Mouse (Mus musculus) neural tube, embryonic 11.5 days (tissue): ENCODE data around the gene Casp1. TPM values are rescaled to one million over a fixed set of nuclear protein-coding genes. Genes with fewer than 3 reads are reported as not detected.

Experiments used
- ATAC-seq: fragments of 200-750 bp; cut with Nextera tagmentation; 2 replicates; pipeline ENCODE4 v1.8.0; 2017; ENCODE audit warnings: moderate number of reproducible peaks, mild to moderate bottlenecking, moderate TSS enrichment, moderate library complexity; ENCODE audit not compliant: insufficient read depth, low FRiP score, low TSS enrichment
- DNase-seq: peaks from one replicate; pipeline ENCODE4 v3.0.0-alpha.2; 2015; ENCODE audit warnings: low spot score
- H3K27ac ChIP-seq: fragments of 300-500 bp; sonication (generic); 2 replicates; pipeline ENCODE4 v1.5.1; 2014; ENCODE audit warnings: low read depth, mild to moderate bottlenecking, low read length
- H3K27me3 ChIP-seq: fragments of 300-500 bp; sonication (generic); 2 replicates; pipeline ENCODE4 v1.6.1; 2014; ENCODE audit warnings: mild to moderate bottlenecking, low read length, mixed read lengths; ENCODE audit not compliant: control insufficient read depth, insufficient read depth
- H3K36me3 ChIP-seq: fragments of 300-500 bp; sonication (generic); 2 replicates; pipeline ENCODE4 v1.6.1; 2014; ENCODE audit warnings: mild to moderate bottlenecking, low read length, moderate library complexity, mixed read lengths; ENCODE audit not compliant: control insufficient read depth, insufficient read depth
- H3K4me1 ChIP-seq: fragments of 300-500 bp; sonication (generic); 2 replicates; pipeline ENCODE4 v1.6.1; 2014; ENCODE audit warnings: low read length, mixed read lengths; ENCODE audit not compliant: control insufficient read depth, insufficient read depth
- H3K4me2 ChIP-seq: fragments of 300-500 bp; sonication (generic); 2 replicates; pipeline ENCODE4 v1.6.1; 2014; ENCODE audit warnings: low read depth, mild to moderate bottlenecking, moderate library complexity
- H3K4me3 ChIP-seq: fragments of 300-500 bp; sonication (generic); 2 replicates; pipeline ENCODE4 v1.5.1; 2014; ENCODE audit warnings: low read depth, low read length
- H3K9ac ChIP-seq: fragments of 300-500 bp; sonication (generic); 2 replicates; pipeline ENCODE4 v1.6.1; 2014; ENCODE audit warnings: mild to moderate bottlenecking, low read length
- H3K9me3 ChIP-seq: fragments of 300-500 bp; sonication (generic); 2 replicates; pipeline ENCODE4 v1.6.1; 2016; ENCODE audit warnings: low read length; ENCODE audit not compliant: control insufficient read depth
- WGBS: fragments of 180-500 bp; shearing (Covaris S2); extraction: QIAGEN DNeasy Blood & Tissue Kit; methylation state at CpG from one replicate; pipeline ENCODE4 v1.1.7; 2014; 5-methylcytosine and 5-hydroxymethylcytosine counted together
- polyA plus RNA-seq: library from polyadenylated mRNA; unstranded; fragments of >200 nt; fragmentation: Nextera tagmentation; extraction: Ambion mirVana; gene quantifications from 2 replicates; pipeline ENCODE4 v1.2.1, GENCODE M21; 2014

Casp1 gene
- polyA plus RNA-seq: 0.22 and 0.65 TPM in 2 replicates

DNA sequence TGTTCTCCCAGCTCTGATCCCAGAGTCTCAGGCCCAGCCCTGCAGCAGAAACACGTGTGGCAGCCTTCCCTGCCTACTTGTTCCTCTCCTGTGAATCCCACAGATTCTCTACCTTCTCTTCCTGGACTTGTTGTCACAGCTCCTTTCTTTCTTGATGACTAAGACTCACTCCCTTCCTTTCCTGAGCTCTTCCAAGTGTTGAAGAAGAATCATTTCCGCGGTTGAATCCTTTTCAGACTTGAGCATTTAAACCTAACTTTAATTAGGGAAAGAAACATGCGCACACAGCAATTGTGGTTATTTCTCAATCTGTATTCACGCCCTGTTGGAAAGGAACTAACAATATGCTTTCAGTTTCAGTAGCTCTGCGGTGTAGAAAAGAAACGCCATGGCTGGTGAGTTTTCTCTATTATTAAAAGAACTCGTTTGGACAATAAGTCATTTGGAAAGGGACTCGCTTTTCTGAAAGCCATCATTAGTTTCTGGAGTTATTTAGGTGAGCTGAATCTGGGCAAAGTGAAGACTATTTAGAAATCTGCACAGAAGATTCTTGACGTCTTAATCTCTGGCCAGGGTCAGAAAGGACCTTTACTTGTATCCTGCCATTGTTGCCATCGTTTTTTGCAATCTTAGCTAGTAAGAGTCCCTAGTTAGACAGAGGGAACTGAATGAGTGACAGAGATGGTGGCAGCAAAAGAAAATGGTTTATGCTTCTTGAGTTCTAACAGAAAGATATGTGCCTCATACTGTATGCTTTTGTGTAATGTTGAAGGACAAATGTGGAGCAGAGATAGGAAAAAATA, at the start of gene Casp1:
TSS of gene Casp1 (plus strand) at position 189 of the 803 bp plus-strand sequence.
- 81% methylated on average over 11 of the region's 11 CpGs for WGBS
- Histone ChIP-seq H3K4me3 (no peak within 1 kb of the TSS), H3K27ac (no peak within 1 kb of the TSS), H3K9ac (no peak within 1 kb of the TSS), H3K27me3 (no peaks in the 10 kb centered on the region), H3K9me3 (no peaks in the 10 kb centered on the region), H3K36me3 (no peaks in the 10 kb centered on the region), H3K4me1 (no peaks in the 10 kb centered on the region), H3K4me2 (no peak within 1 kb of the TSS)
- ATAC-seq (no peak), DNase-seq (no peak)

DNA sequence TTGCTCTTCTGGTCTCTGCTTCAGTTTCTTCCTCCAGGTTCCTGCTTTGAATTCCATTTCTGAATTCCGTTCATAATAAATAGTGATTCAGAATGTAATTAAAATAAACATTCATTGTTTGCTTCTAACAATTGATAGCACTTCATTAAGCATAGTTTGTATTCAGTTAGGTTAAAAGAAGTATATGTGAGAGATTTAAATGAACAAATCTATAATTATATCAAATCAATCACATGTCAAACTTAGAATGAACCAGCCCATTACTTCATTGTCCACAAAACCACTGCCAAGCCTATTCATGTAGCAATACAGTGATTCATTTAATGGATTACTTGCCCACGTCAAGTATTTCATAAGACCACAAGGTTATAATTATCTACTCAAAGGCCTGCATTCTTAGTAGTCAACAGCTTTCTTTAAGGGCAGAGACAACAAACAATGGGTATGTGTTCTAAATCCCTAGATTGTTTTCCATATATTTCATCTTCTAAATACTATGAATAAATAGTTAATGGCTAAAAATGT, 34.3 kb upstream of the Casp1 start:
- Histone ChIP-seq H3K4me1 (no peaks in the 10 kb centered on the region), H3K4me2 (no peak overlapping the region), H3K36me3 (no peaks in the 10 kb centered on the region), H3K27ac (no peak overlapping the region), H3K27me3 (no peaks in the 10 kb centered on the region), H3K9ac (no peak overlapping the region), H3K4me3 (no peak overlapping the region), H3K9me3 (no peaks in the 10 kb centered on the region)
- ATAC-seq: no peak
- DNase-seq: no peak
- 76% methylated on average over 2 of the region's 2 CpGs for WGBS

DNA sequence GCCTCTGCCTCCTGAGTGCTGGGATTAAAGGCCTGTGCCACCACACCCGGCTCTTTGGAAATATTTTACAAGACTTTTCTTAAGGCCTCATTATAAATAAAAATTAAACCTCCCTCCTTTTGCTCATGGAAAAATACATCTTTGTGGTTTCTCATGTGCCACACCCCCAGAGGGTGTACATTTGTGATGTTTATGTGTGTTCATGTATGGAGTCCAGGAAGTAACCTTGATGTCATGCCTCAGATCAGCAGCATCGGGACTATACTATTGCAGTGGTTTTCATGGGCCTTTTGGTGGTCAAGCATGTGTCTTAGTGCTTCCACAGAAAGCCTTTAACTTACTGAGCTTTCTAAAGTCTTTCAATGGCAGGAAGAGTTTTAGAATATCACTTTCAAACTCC, 28.0 kb upstream of the Casp1 start:
- no peaks in the 10 kb centered on the region for H3K27me3 ChIP-seq

DNA sequence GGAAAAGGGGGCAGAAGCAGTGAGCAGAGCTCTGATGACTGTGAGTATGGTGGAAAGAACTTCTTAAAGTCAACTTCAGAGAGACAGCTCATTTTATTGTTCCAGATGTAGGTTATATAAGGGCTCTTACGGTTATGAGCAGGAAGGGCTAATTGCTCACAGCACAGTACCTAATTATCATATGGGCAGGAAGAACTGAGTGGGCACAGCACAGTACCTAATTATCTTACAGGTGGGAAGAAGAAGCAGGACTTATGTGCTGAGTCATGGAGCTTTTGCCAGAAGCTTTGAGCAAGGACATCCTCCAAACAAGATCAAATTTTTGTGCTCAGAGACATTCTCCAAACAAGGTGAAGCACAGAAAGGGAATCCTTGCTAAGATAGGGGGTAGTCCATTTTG, 27.4 kb upstream of the Casp1 start:
- H3K27ac ChIP-seq: no peak overlapping the region
- DNase-seq (no peak), ATAC-seq (no peak)
- no peak overlapping the region for H3K4me2 ChIP-seq
- H3K36me3 ChIP-seq: no peaks in the 10 kb centered on the region
- H3K4me3 ChIP-seq: no peak overlapping the region
- WGBS: 50% methylated on average over 1 of the region's 1 CpGs
- H3K9me3 ChIP-seq: no peaks in the 10 kb centered on the region
- no peak overlapping the region for H3K9ac ChIP-seq
- H3K27me3 ChIP-seq: no peaks in the 10 kb centered on the region
- H3K4me1 ChIP-seq: no peaks in the 10 kb centered on the region

More for the DNA sequence above, 28.0 kb upstream of the Casp1 start:
- no peaks in the 10 kb centered on the region for H3K9me3 ChIP-seq
- no peak overlapping the region for H3K4me2 ChIP-seq
- no peak for ATAC-seq
- H3K9ac ChIP-seq: no peak overlapping the region
- no peak overlapping the region for H3K27ac ChIP-seq
- H3K4me3 ChIP-seq: no peak overlapping the region
- WGBS: 85% methylated on average over 2 of the region's 2 CpGs
- H3K36me3 ChIP-seq: no peaks in the 10 kb centered on the region
- DNase-seq: no peak
- H3K4me1 ChIP-seq: no peaks in the 10 kb centered on the region

DNA sequence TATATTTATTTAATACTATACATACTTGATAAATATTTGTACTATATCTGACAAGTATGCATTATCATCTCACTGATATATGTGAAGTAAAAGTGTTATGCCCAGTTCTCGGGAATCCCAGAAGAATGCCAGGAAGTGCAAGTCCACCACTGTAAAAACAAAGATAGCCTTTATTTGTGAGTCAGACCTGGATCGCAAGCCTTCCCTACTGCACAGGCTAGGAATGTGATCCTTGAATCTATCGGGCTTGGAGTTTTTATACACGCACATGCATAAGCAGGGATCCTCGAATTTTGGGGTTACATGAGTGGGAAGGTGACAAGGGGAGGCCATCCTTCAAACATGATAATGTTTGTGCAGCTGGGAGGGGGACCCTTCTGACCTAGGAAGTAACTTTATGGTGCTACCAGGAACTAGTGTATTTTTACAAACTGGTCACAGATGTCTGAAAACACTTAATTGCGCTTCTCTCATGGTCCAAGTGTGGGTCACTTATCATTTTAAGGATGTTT, 26.9 kb upstream of the Casp1 start:
- no peaks in the 10 kb centered on the region for H3K4me1 ChIP-seq
- no peak overlapping the region for H3K9ac ChIP-seq
- no peak overlapping the region for H3K4me2 ChIP-seq
- H3K4me3 ChIP-seq: no peak overlapping the region
- ATAC-seq (no peak), DNase-seq (no peak)
- 78% methylated on average over 6 of the region's 6 CpGs for WGBS
- no peaks in the 10 kb centered on the region for H3K9me3 ChIP-seq
- no peak overlapping the region for H3K27ac ChIP-seq
- no peaks in the 10 kb centered on the region for H3K27me3 ChIP-seq
- H3K36me3 ChIP-seq: no peaks in the 10 kb centered on the region

DNA sequence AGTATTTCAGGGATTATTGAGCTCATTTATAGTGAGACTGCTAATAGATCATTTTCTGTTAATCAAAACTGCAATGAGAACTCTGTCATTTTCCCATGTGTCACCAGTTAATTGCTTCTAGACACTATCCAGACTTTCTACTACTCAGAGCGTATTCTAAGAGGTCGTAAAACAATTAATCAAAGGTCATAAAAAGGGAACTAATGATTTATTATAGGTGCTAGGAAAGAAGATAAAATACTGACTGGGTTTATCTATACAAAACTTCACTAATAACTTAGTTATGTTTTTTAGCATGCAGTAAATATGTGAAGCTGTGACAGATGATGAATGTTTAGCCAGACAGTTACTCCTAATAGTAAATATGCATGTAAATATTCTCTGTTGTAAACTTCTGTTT, 12.2 kb upstream of the Casp1 start:
- Histone ChIP-seq H3K4me1 (no peaks in the 10 kb centered on the region), H3K4me3 (no peak overlapping the region), H3K9ac (no peak overlapping the region), H3K36me3 (no peaks in the 10 kb centered on the region), H3K27ac (no peak overlapping the region), H3K27me3 (no peaks in the 10 kb centered on the region), H3K9me3 (no peaks in the 10 kb centered on the region), H3K4me2 (no peak overlapping the region)
- no peak for DNase-seq
- no peak for ATAC-seq
- WGBS: 67% methylated on average over 2 of the region's 2 CpGs

DNA sequence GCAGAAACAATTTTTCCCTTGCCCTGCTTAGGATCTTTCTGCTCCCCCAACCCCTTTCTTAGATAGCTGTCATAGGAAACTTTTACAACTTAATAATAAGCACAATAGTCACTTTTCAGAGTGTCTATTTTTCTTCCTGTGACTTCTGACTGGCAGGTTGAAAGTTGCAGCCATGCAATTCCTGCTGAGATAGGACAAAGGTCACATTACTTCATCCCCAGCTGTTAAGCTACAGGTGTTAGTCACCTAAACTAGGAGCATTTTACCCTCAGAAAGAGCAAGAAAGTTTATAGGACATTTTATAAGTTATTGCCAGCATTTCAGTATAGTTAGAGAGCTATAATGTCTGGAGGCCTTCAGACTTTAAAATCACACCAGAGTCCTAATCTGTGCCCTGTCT, 11.7 kb upstream of the Casp1 start:
- no peak for ATAC-seq
- H3K9ac ChIP-seq: no peak overlapping the region

DNA sequence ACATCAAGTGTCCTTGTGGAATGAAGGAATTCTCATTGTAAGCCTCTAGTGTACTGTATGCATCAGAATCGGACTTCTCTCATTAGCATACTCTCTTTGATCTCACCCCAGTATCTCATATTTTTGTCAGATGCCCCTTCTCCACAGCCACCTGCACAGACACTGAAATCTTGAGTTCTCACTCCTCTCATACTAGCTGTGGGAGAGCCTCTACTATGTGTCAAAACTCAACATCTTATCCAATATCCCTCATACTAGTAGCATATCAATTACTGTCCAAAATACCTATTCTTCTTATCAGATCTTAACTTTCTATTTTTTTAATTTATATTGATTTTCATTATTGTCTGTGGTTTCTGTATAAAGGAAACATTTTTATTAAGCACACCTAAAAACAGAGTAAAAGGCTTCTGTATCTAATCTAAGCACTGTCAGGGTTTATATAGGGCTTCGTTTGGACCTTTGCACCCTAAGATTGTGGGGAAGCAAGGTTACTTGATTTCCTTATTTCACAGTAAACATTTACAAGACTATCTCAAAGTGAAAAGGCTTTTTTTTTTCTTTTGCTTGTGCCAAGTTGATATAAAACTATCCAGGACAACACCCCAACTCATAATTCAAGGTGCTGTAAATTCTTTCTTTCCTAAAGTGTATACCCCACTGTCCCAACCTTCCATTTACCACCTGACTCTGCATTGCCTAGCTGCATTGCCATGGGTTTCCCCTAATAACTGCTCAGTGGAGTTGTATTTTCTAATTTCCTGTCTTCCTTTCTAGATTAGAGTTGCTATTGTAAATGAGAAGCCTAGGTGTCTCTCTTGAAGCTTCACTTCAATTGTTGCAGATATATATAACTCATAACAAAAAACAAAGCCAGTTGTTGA, 1.7 kb upstream of the Casp1 start:
- ATAC-seq (no peak), DNase-seq (no peak)
- Histone ChIP-seq H3K9ac (no peak overlapping the region), H3K9me3 (no peaks in the 10 kb centered on the region), H3K4me3 (no peak overlapping the region), H3K36me3 (no peaks in the 10 kb centered on the region), H3K4me2 (no peak overlapping the region), H3K27ac (no peak overlapping the region), H3K4me1 (no peaks in the 10 kb centered on the region), H3K27me3 (no peaks in the 10 kb centered on the region)
- WGBS: 81% methylated on average over 2 of the region's 2 CpGs

More for the DNA sequence above, 11.7 kb upstream of the Casp1 start:
- no peaks in the 10 kb centered on the region for H3K36me3 ChIP-seq
- H3K4me2 ChIP-seq: no peak overlapping the region
- no peaks in the 10 kb centered on the region for H3K9me3 ChIP-seq
- no peak for DNase-seq
- no peaks in the 10 kb centered on the region for H3K4me1 ChIP-seq
- no peak overlapping the region for H3K27ac ChIP-seq
- no peak overlapping the region for H3K4me3 ChIP-seq
- H3K27me3 ChIP-seq: no peaks in the 10 kb centered on the region
